Mouse (Mus musculus): ENCODE data around the gene Ide. TPM values are rescaled to one million over a fixed set of nuclear protein-coding genes. Genes with fewer than 3 reads are reported as not detected.

Gene Ide
- total and polyA plus RNA-seq, 3 experiments, result 9.1 to 120 (median 79.1) TPM

GRCm38 (mm10) chr19:37374941-37375754 is 37.5 kb upstream of the Ide start:
- no peaks in the 10 kb centered on the region for H3K9me3 ChIP-seq (replicated peaks)
- peak overlapping the region; percentile 86 for H3K4me3 ChIP-seq (ENCODE audit: low read depth, low read length)
- no peak for DNase-seq (ENCODE audit: low spot score)
- H3K36me3 ChIP-seq (replicated peaks), result peaks cover 14% of the 10 kb centered on the region
- TF ChIP-seq TAL1 (conservative IDR thresholded peaks at IDR 0.05; ENCODE audit: low read depth, low read length) (no peak), POLR2AphosphoS5 (IDR thresholded peaks at IDR 0.05; ENCODE audit: insufficient replicate concordance, low read depth, low read length) (no peak), CTCF (IDR thresholded peaks at IDR 0.05; ENCODE audit: low read depth, low read length) (no peak), GATA2 (IDR thresholded peaks at IDR 0.05; ENCODE audit: borderline replicate concordance, low read depth, low read length) (no peak), GATA1 (IDR thresholded peaks at IDR 0.05; ENCODE audit: borderline replicate concordance, low read length) (no peak)
- no peaks in the 10 kb centered on the region for H3K27me3 ChIP-seq (ENCODE audit: insufficient read depth, low read length)
- H3K4me1 ChIP-seq (ENCODE audit: insufficient read depth, low read depth, low read length), result peaks cover 27% of the 10 kb centered on the region
- ATAC-seq (ENCODE audit: extremely low read depth, insufficient number of reproducible peaks, low FRiP score, poor library complexity, severe bottlenecking), result no peak

GRCm38 (mm10) chr19:37370356-37370755 is 32.7 kb upstream of the Ide start:
- DNase-seq (ENCODE audit: low spot score), result no peak
- Histone ChIP-seq H3K4me1 (ENCODE audit: insufficient read depth, low read depth, low read length) (peaks cover 9% of the 10 kb centered on the region; the same call in 1 of the 2 replicates), H3K4me3 (ENCODE audit: low read depth, low read length) (no peak overlapping the region), H3K9me3 (replicated peaks) (no peaks in the 10 kb centered on the region), H3K36me3 (replicated peaks) (no peaks in the 10 kb centered on the region), H3K27me3 (ENCODE audit: insufficient read depth, low read length) (0 out of 2 replicates have a peak, but pooled peaks cover 3% of the 10 kb centered on the region)
- no peak for TF ChIP-seq GATA2 (IDR thresholded peaks at IDR 0.05; ENCODE audit: borderline replicate concordance, low read depth, low read length)
- TF ChIP-seq GATA1 (IDR thresholded peaks at IDR 0.05; ENCODE audit: borderline replicate concordance, low read length), result no peak
- no peak for TF ChIP-seq TAL1 (conservative IDR thresholded peaks at IDR 0.05; ENCODE audit: low read depth, low read length)
- TF ChIP-seq POLR2AphosphoS5 (IDR thresholded peaks at IDR 0.05; ENCODE audit: insufficient replicate concordance, low read depth, low read length), result no peak
- no peak for TF ChIP-seq CTCF (IDR thresholded peaks at IDR 0.05; ENCODE audit: low read depth, low read length)
- ATAC-seq (ENCODE audit: extremely low read depth, insufficient number of reproducible peaks, low FRiP score, poor library complexity, severe bottlenecking), result no peak

GRCm38 (mm10) chr19:37369921-37370320 is 32.3 kb upstream of the Ide start:
- DNase-seq (ENCODE audit: low spot score) (no peak), ATAC-seq (ENCODE audit: extremely low read depth, insufficient number of reproducible peaks, low FRiP score, poor library complexity, severe bottlenecking) (no peak)
- Histone ChIP-seq H3K27me3 (ENCODE audit: insufficient read depth, low read length) (0 out of 2 replicates have a peak, but pooled peaks cover 3% of the 10 kb centered on the region), H3K9me3 (replicated peaks) (no peaks in the 10 kb centered on the region), H3K4me1 (ENCODE audit: insufficient read depth, low read depth, low read length) (peaks cover 5% of the 10 kb centered on the region; the same call in 1 of the 2 replicates), H3K36me3 (replicated peaks) (no peaks in the 10 kb centered on the region), H3K4me3 (ENCODE audit: low read depth, low read length) (no peak overlapping the region)
- TF ChIP-seq GATA2 (IDR thresholded peaks at IDR 0.05; ENCODE audit: borderline replicate concordance, low read depth, low read length) (no peak), POLR2AphosphoS5 (IDR thresholded peaks at IDR 0.05; ENCODE audit: insufficient replicate concordance, low read depth, low read length) (no peak), CTCF (IDR thresholded peaks at IDR 0.05; ENCODE audit: low read depth, low read length) (no peak), TAL1 (conservative IDR thresholded peaks at IDR 0.05; ENCODE audit: low read depth, low read length) (no peak), GATA1 (IDR thresholded peaks at IDR 0.05; ENCODE audit: borderline replicate concordance, low read length) (no peak)

- DNase-seq (ENCODE audit: low spot score), result no peak
- no peak overlapping the region for H3K4me3 ChIP-seq (ENCODE audit: low read depth, low read length)
- H3K27me3 ChIP-seq (ENCODE audit: insufficient read depth, low read length), result peaks cover 9% of the 10 kb centered on the region; the same call in 1 of the 2 replicates
- peaks cover 2% of the 10 kb centered on the region; the same call in 1 of the 2 replicates for H3K4me1 ChIP-seq (ENCODE audit: insufficient read depth, low read depth, low read length)
- no peak for TF ChIP-seq TAL1 (conservative IDR thresholded peaks at IDR 0.05; ENCODE audit: low read depth, low read length)
- no peak for TF ChIP-seq GATA1 (IDR thresholded peaks at IDR 0.05; ENCODE audit: borderline replicate concordance, low read length)
- no peak for TF ChIP-seq POLR2AphosphoS5 (IDR thresholded peaks at IDR 0.05; ENCODE audit: insufficient replicate concordance, low read depth, low read length)
- no peak for TF ChIP-seq CTCF (IDR thresholded peaks at IDR 0.05; ENCODE audit: low read depth, low read length)
- TF ChIP-seq GATA2 (IDR thresholded peaks at IDR 0.05; ENCODE audit: borderline replicate concordance, low read depth, low read length), result no peak
- ATAC-seq (ENCODE audit: extremely low read depth, insufficient number of reproducible peaks, low FRiP score, poor library complexity, severe bottlenecking), result no peak
- no peaks in the 10 kb centered on the region for H3K9me3 ChIP-seq (replicated peaks)
- no peaks in the 10 kb centered on the region for H3K36me3 ChIP-seq (replicated peaks)
Measured at GRCm38 (mm10) chr19:37368990-37369389, 31.3 kb upstream of the Ide start.

GRCm38 (mm10) chr19:37363128-37363939 is 25.7 kb upstream of the Ide start:
- Histone ChIP-seq H3K36me3 (replicated peaks) (no peaks in the 10 kb centered on the region), H3K27me3 (ENCODE audit: insufficient read depth, low read length) (peaks cover 20% of the 10 kb centered on the region; the same call in 1 of the 2 replicates), H3K4me1 (ENCODE audit: insufficient read depth, low read depth, low read length) (peaks cover 17% of the 10 kb centered on the region), H3K9me3 (replicated peaks) (no peaks in the 10 kb centered on the region), H3K4me3 (ENCODE audit: low read depth, low read length) (no peak overlapping the region)
- DNase-seq (ENCODE audit: low spot score), result no peak
- no peak for ATAC-seq (ENCODE audit: extremely low read depth, insufficient number of reproducible peaks, low FRiP score, poor library complexity, severe bottlenecking)
- TF ChIP-seq POLR2AphosphoS5 (IDR thresholded peaks at IDR 0.05; ENCODE audit: insufficient replicate concordance, low read depth, low read length), result no peak
- no peak for TF ChIP-seq TAL1 (conservative IDR thresholded peaks at IDR 0.05; ENCODE audit: low read depth, low read length)
- no peak for TF ChIP-seq GATA2 (IDR thresholded peaks at IDR 0.05; ENCODE audit: borderline replicate concordance, low read depth, low read length)
- TF ChIP-seq GATA1 (IDR thresholded peaks at IDR 0.05; ENCODE audit: borderline replicate concordance, low read length), result no peak
- no peak for TF ChIP-seq CTCF (IDR thresholded peaks at IDR 0.05; ENCODE audit: low read depth, low read length)

GRCm38 (mm10) chr19:37362545-37362944 is 24.9 kb upstream of the Ide start:
- H3K36me3 ChIP-seq (replicated peaks), result no peaks in the 10 kb centered on the region
- no peaks in the 10 kb centered on the region for H3K9me3 ChIP-seq (replicated peaks)
- DNase-seq (ENCODE audit: low spot score) (no peak), ATAC-seq (ENCODE audit: extremely low read depth, insufficient number of reproducible peaks, low FRiP score, poor library complexity, severe bottlenecking) (no peak)
- no peak overlapping the region for H3K4me3 ChIP-seq (ENCODE audit: low read depth, low read length)
- H3K27me3 ChIP-seq (ENCODE audit: insufficient read depth, low read length), result peaks cover 24% of the 10 kb centered on the region
- TF ChIP-seq CTCF (IDR thresholded peaks at IDR 0.05; ENCODE audit: low read depth, low read length), result no peak
- TF ChIP-seq TAL1 (conservative IDR thresholded peaks at IDR 0.05; ENCODE audit: low read depth, low read length), result no peak
- TF ChIP-seq GATA2 (IDR thresholded peaks at IDR 0.05; ENCODE audit: borderline replicate concordance, low read depth, low read length), result no peak
- TF ChIP-seq GATA1 (IDR thresholded peaks at IDR 0.05; ENCODE audit: borderline replicate concordance, low read length), result no peak
- no peak for TF ChIP-seq POLR2AphosphoS5 (IDR thresholded peaks at IDR 0.05; ENCODE audit: insufficient replicate concordance, low read depth, low read length)
- peaks cover 21% of the 10 kb centered on the region for H3K4me1 ChIP-seq (ENCODE audit: insufficient read depth, low read depth, low read length)

All from G1E (cell line).